In the genomic region with DNA sequence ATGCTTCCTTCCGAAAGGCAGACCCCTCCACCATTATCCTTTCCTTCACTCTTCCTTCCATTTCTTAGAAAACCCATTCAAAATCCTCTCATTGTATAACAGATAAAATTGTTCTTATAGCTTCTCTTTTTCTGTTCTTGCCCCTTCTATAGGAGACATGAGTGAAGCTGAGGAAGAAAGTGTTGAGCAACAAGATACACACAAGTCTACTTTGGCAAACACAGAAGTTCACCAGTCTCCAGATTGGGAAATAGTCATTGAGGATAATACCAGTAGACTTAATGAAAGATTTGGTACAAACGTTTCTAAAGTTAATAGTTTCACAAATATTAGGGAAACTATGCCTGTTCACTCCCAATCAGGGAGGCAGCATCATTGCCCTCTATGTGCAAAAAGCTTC, we compare ENCODE assay signal across 25 mouse cellular contexts. TPM values are rescaled to one million over a fixed set of nuclear protein-coding genes. Genes with fewer than 3 reads are reported as not detected.
DNase-seq lines count a peak whose midpoint lies in the region; ATAC-seq lines count a peak whose summit lies in the region.
"Had no signal": no experiment of that assay in that cellular context is flagged by ENCODE, and none has a peak within 500 bp of the region (broad histone marks: within the 10 kb centered on the region; RNA-seq: fewer than 3 reads in every experiment).

No protein-coding gene starts in this region.

- no peaks in the 10 kb centered on the region for H3K4me1 ChIP-seq in midbrain, embryonic 11.5 days (ENCODE audit: control insufficient read depth, insufficient read depth, low read length)
- no peaks in the 10 kb centered on the region for H3K4me1 ChIP-seq in midbrain, embryonic 10.5 days
- no peaks in the 10 kb centered on the region for H3K4me1 ChIP-seq in hindbrain, embryonic 13.5 days (replicated peaks)
- H3K4me1 ChIP-seq: embryonic facial prominence, embryonic 10.5 days; embryonic facial prominence, embryonic 12.5 days; forebrain, embryonic 13.5 days; forebrain, embryonic 15.5 days had no signal

- H3K9ac ChIP-seq in midbrain, embryonic 11.5 days (ENCODE audit: low read length), result no peak overlapping the region
- H3K9ac ChIP-seq in hindbrain, embryonic 13.5 days, result no peak overlapping the region
- H3K9ac ChIP-seq: embryonic facial prominence, embryonic 12.5 days; forebrain, embryonic 13.5 days; forebrain, embryonic 15.5 days; forebrain, postnatal 0 days had no signal

- H3K27me3 ChIP-seq in midbrain, embryonic 11.5 days (ENCODE audit: control insufficient read depth, insufficient read depth, low read length), result no peaks in the 10 kb centered on the region
- H3K27me3 ChIP-seq in midbrain, embryonic 10.5 days (ENCODE audit: low read depth, poor library complexity, severe bottlenecking), result no peaks in the 10 kb centered on the region
- H3K27me3 ChIP-seq in hindbrain, embryonic 13.5 days, result no peaks in the 10 kb centered on the region
- H3K27me3 ChIP-seq: embryonic facial prominence, embryonic 12.5 days; forebrain, embryonic 13.5 days; forebrain, embryonic 15.5 days had no signal

- H3K36me3 ChIP-seq in midbrain, embryonic 11.5 days (ENCODE audit: control insufficient read depth, insufficient read depth, low read length), result peaks cover 21% of the 10 kb centered on the region
- H3K36me3 ChIP-seq in midbrain, embryonic 10.5 days, result peaks cover 71% of the 10 kb centered on the region
- peaks cover 82% of the 10 kb centered on the region for H3K36me3 ChIP-seq in hindbrain, embryonic 13.5 days

- DNase-seq in midbrain, embryonic 11.5 days (ENCODE audit: low spot score, missing footprints), result peak; percentile 31
- DNase-seq in midbrain, embryonic 10.5 days (ENCODE audit: low spot score), result no peak
- no peak for DNase-seq in liver
- DNase-seq: adrenal gland, adult 2 months; adrenal gland, postnatal 10 days; adrenal gland, postnatal 25 days; cerebellum, adult 11 months; cerebellum, adult 18-20 months; cerebellum, adult 8-10 months; cerebellum, postnatal 10 days; cerebellum, postnatal 25 days; forebrain, postnatal 0 days had no signal

- no peak overlapping the region for H3K4me3 ChIP-seq in midbrain, embryonic 11.5 days (ENCODE audit: low read depth, low read length)
- H3K4me3 ChIP-seq in midbrain, embryonic 10.5 days, result no peak overlapping the region
- no peak overlapping the region for H3K4me3 ChIP-seq in hindbrain, embryonic 13.5 days
- H3K4me3 ChIP-seq: embryonic facial prominence, embryonic 10.5 days; embryonic facial prominence, embryonic 12.5 days; forebrain, embryonic 13.5 days; forebrain, embryonic 15.5 days had no signal

- 95% methylated on average over 2 of the region's 2 CpGs for WGBS in midbrain, embryonic 11.5 days
- WGBS in midbrain, embryonic 10.5 days, result 97% methylated on average over 2 of the region's 2 CpGs
- 94% methylated on average over 2 of the region's 2 CpGs for WGBS in hindbrain, embryonic 13.5 days

- no peaks in the 10 kb centered on the region for H3K9me3 ChIP-seq in midbrain, embryonic 11.5 days (ENCODE audit: control insufficient read depth, low read length)
- no peaks in the 10 kb centered on the region for H3K9me3 ChIP-seq in midbrain, embryonic 10.5 days (replicated peaks)
- no peaks in the 10 kb centered on the region for H3K9me3 ChIP-seq in hindbrain, embryonic 13.5 days
- H3K9me3 ChIP-seq: embryonic facial prominence, embryonic 10.5 days; embryonic facial prominence, embryonic 12.5 days; forebrain, embryonic 13.5 days; forebrain, embryonic 15.5 days had no signal

- ATAC-seq in midbrain, embryonic 11.5 days (ENCODE audit: low FRiP score), result no peak
- peak; percentile 68 for ATAC-seq in megakaryocyte, adult 5-6 weeks (ENCODE audit: poor library complexity, severe bottlenecking)
- ATAC-seq in hindbrain, embryonic 13.5 days (ENCODE audit: low FRiP score), result no peak
- ATAC-seq: forebrain, embryonic 13.5 days; forebrain, embryonic 15.5 days; forebrain, postnatal 0 days had no signal

- no peak overlapping the region for H3K4me2 ChIP-seq in midbrain, embryonic 11.5 days
- H3K4me2 ChIP-seq in hindbrain, embryonic 13.5 days, result no peak overlapping the region
- H3K4me2 ChIP-seq: embryonic facial prominence, embryonic 12.5 days; forebrain, embryonic 13.5 days; forebrain, embryonic 15.5 days had no signal

- no peak overlapping the region for H3K27ac ChIP-seq in midbrain, embryonic 11.5 days (ENCODE audit: low read depth, low read length)
- H3K27ac ChIP-seq in midbrain, embryonic 10.5 days (replicated peaks), result no peak overlapping the region
- no peak overlapping the region for H3K27ac ChIP-seq in hindbrain, embryonic 13.5 days
- H3K27ac ChIP-seq: embryonic facial prominence, embryonic 10.5 days; embryonic facial prominence, embryonic 12.5 days; forebrain, embryonic 13.5 days; forebrain, embryonic 15.5 days had no signal

RNA-seq across cellular contexts. Expression of gene Zfp202, which starts 18.6 kb away (rescaled TPM):
- polyA plus RNA-seq in midbrain, embryonic 11.5 days (2014; fragmentation: Nextera tagmentation; extraction: Ambion mirVana), result 6.8 and 7.3 TPM in 2 replicates
- 7.0 and 7.1 TPM in 2 replicates for polyA plus RNA-seq in midbrain, embryonic 10.5 days (2016; fragmentation: Nextera tagmentation; extraction: Ambion mirVana)
- total RNA-seq in megakaryocyte, adult 5-6 weeks (2015), result 1.9 and 2.0 TPM in 2 replicates
- total RNA-seq in megakaryocyte, adult 5-6 weeks (2017), result 1.4 and 1.6 TPM in 2 replicates
- 8.5 and 9.5 TPM in 2 replicates for polyA plus RNA-seq in hindbrain, embryonic 13.5 days (2015; fragmentation: Nextera tagmentation; extraction: Ambion mirVana)

RNA-seq across cellular contexts. Expression of gene Olfr986, which starts 30.0 kb away (rescaled TPM):
- not detected in 2 replicates for polyA plus RNA-seq in midbrain, embryonic 11.5 days (2014; fragmentation: Nextera tagmentation; extraction: Ambion mirVana)
- not detected in 2 replicates for polyA plus RNA-seq in midbrain, embryonic 10.5 days (2016; fragmentation: Nextera tagmentation; extraction: Ambion mirVana)
- not detected in 2 replicates for total RNA-seq in megakaryocyte, adult 5-6 weeks (2015)
- not detected in 2 replicates for total RNA-seq in megakaryocyte, adult 5-6 weeks (2017)
- not detected in 2 replicates for polyA plus RNA-seq in hindbrain, embryonic 13.5 days (2015; fragmentation: Nextera tagmentation; extraction: Ambion mirVana)
- total RNA-seq: adrenal gland, adult 2 months; adrenal gland, postnatal 10 days; adrenal gland, postnatal 25 days; adrenal gland, postnatal 4 days; forebrain, postnatal 0 days; MEL had no signal
- polyA plus RNA-seq: adrenal gland, adult 2 months; brain, embryonic 14.5 days; C2C12; cortical plate, adult 2 months; embryonic facial prominence, embryonic 10.5 days; embryonic facial prominence, embryonic 14.5 days; forebrain, embryonic 11.5 days; forebrain, embryonic 13.5 days; forebrain, embryonic 15.5 days; forebrain, postnatal 0 days had no signal

RNA-seq across cellular contexts. Expression of gene Scn3b, which starts 58.3 kb away (rescaled TPM):
- 18.6 and 21.2 TPM in 2 replicates for polyA plus RNA-seq in midbrain, embryonic 11.5 days (2014; fragmentation: Nextera tagmentation; extraction: Ambion mirVana)
- polyA plus RNA-seq in midbrain, embryonic 10.5 days (2016; fragmentation: Nextera tagmentation; extraction: Ambion mirVana), result 5.4 and 11.7 TPM in 2 replicates
- 0.87 TPM in 1 of 2 replicates, not detected in the other for total RNA-seq in megakaryocyte, adult 5-6 weeks (2015)
- total RNA-seq in megakaryocyte, adult 5-6 weeks (2017), result not detected in 2 replicates
- polyA plus RNA-seq in hindbrain, embryonic 13.5 days (2015; fragmentation: Nextera tagmentation; extraction: Ambion mirVana), result 101 and 111 TPM in 2 replicates
- total RNA-seq: MEL had no signal
- polyA plus RNA-seq: C2C12 had no signal
